Mouse (Mus musculus) forebrain, embryonic 11.5 days (tissue): ENCODE results near the gene Ovol3. TPM values are rescaled to one million over a fixed set of nuclear protein-coding genes. Genes with fewer than 3 reads are reported as not detected.
"Not testable (repeated sequence)": the region's sequence is repeated elsewhere in the genome, so short reads cannot be mapped to it uniquely, and the experiment has no call there.

Experiments
- ATAC-seq: fragments of 200-750 bp; cut with Nextera tagmentation; replicated peaks from 2 replicates; pipeline ENCODE4 v1.8.0; 2017; ENCODE audit warnings: moderate TSS enrichment; ENCODE audit not compliant: low FRiP score
- DNase-seq: peaks from one replicate; pipeline ENCODE4 v3.0.0-alpha.2; 2017; ENCODE audit warnings: low spot score
- H3K27ac ChIP-seq: fragments of 300-500 bp; sonication (generic); 2 replicates; pipeline ENCODE4 v1.5.1; 2014; ENCODE audit warnings: low read depth, low read length
- H3K27me3 ChIP-seq: fragments of 300-500 bp; sonication (generic); 2 replicates; pipeline ENCODE4 v1.6.1; 2014; ENCODE audit warnings: mild to moderate bottlenecking, low read length, mixed read lengths; ENCODE audit not compliant: control insufficient read depth, insufficient read depth
- H3K36me3 ChIP-seq: fragments of 300-500 bp; sonication (generic); 2 replicates; pipeline ENCODE4 v1.6.1; 2014; ENCODE audit warnings: mild to moderate bottlenecking, low read length, moderate library complexity, mixed read lengths; ENCODE audit not compliant: control insufficient read depth, insufficient read depth
- H3K4me1 ChIP-seq: fragments of 300-500 bp; sonication (generic); replicated peaks from 2 replicates; pipeline ENCODE4 v1.6.1; 2014; ENCODE audit warnings: low read length, mixed read lengths; ENCODE audit not compliant: control insufficient read depth, insufficient read depth
- H3K4me2 ChIP-seq: fragments of 300-500 bp; sonication (generic); 2 replicates; pipeline ENCODE4 v1.6.1; 2014; ENCODE audit warnings: low read depth, mild to moderate bottlenecking, low read length, moderate library complexity, mixed read lengths; ENCODE audit not compliant: severe bottlenecking
- H3K4me3 ChIP-seq: fragments of 300-500 bp; sonication (generic); 2 replicates; pipeline ENCODE4 v1.5.1; 2014; ENCODE audit warnings: low read depth, low read length
- H3K9ac ChIP-seq: fragments of 300-500 bp; sonication (generic); 2 replicates; pipeline ENCODE4 v1.6.1; 2014; ENCODE audit warnings: low read length
- H3K9me3 ChIP-seq: fragments of 300-500 bp; sonication (generic); 2 replicates; pipeline ENCODE4 v1.6.1; 2016; ENCODE audit warnings: low read length, mixed read lengths; ENCODE audit not compliant: control insufficient read depth
- WGBS: fragments of 180-500 bp; shearing (Covaris S2); extraction: QIAGEN DNeasy Blood & Tissue Kit; methylation state at CpG from one replicate; pipeline ENCODE4 v1.1.7; 2014; 5-methylcytosine and 5-hydroxymethylcytosine counted together
- polyA plus RNA-seq: library from polyadenylated mRNA; unstranded; fragments of >200 nt; fragmentation: Nextera tagmentation; extraction: Ambion mirVana; gene quantifications from 2 replicates; pipeline ENCODE4 v1.2.1, GENCODE M21; 2014

Ovol3 gene
- polyA plus RNA-seq, 1 experiment from 2014 or later: not detected

GRCm38 (mm10) chr7:30204380-30204779, 31.1 kb downstream of the Ovol3 start:
- no peak overlapping the region for H3K4me3 ChIP-seq
- no peak for ATAC-seq
- no peak for DNase-seq
- H3K36me3 ChIP-seq: no peaks in the 10 kb centered on the region
- H3K27me3 ChIP-seq: no peaks in the 10 kb centered on the region
- no peak overlapping the region for H3K27ac ChIP-seq
- no peak overlapping the region for H3K4me2 ChIP-seq
- no peaks in the 10 kb centered on the region for H3K4me1 ChIP-seq
- WGBS: 42% methylated on average over 8 of the region's 8 CpGs
- no peak overlapping the region for H3K9ac ChIP-seq
- no peaks in the 10 kb centered on the region for H3K9me3 ChIP-seq

- DNase-seq (no peak), ATAC-seq (no peak)
- 84% methylated on average over 11 of the region's 11 CpGs for WGBS
Measured at GRCm38 (mm10) chr7:30202895-30203690, 32.4 kb downstream of the Ovol3 start.

GRCm38 (mm10) chr7:30200661-30201060, 34.9 kb downstream of the Ovol3 start:
- H3K4me2 ChIP-seq, H3K9me3 ChIP-seq, ATAC-seq, H3K27me3 ChIP-seq, H3K9ac ChIP-seq, DNase-seq, H3K36me3 ChIP-seq, H3K4me1 ChIP-seq, H3K4me3 ChIP-seq, H3K27ac ChIP-seq: not testable (repeated sequence)
- WGBS: 88% methylated on average over 5 of the region's 5 CpGs

More at GRCm38 (mm10) chr7:30202895-30203690, 32.4 kb downstream of the Ovol3 start:
- H3K4me2 ChIP-seq: no peak overlapping the region
- H3K27ac ChIP-seq: no peak overlapping the region
- no peaks in the 10 kb centered on the region for H3K9me3 ChIP-seq
- no peak overlapping the region for H3K9ac ChIP-seq
- H3K36me3 ChIP-seq: no peaks in the 10 kb centered on the region
- H3K4me3 ChIP-seq: no peak overlapping the region
- H3K4me1 ChIP-seq: no peaks in the 10 kb centered on the region
- H3K27me3 ChIP-seq: no peaks in the 10 kb centered on the region

- Histone ChIP-seq H3K9me3 (no peaks in the 10 kb centered on the region), H3K9ac (no peak overlapping the region), H3K4me1 (no peaks in the 10 kb centered on the region; the same call in 1 of the 2 replicates), H3K27me3 (no peaks in the 10 kb centered on the region), H3K4me3 (no peak overlapping the region), H3K36me3 (no peaks in the 10 kb centered on the region), H3K4me2 (no peak overlapping the region), H3K27ac (no peak overlapping the region)
- DNase-seq (no peak), ATAC-seq (no peak)
- 80% methylated on average over 5 of the region's 5 CpGs for WGBS
Measured at GRCm38 (mm10) chr7:30200200-30200599, 35.3 kb downstream of the Ovol3 start.

- Histone ChIP-seq H3K36me3 (no peaks in the 10 kb centered on the region), H3K4me3 (no peak overlapping the region), H3K27me3 (no peaks in the 10 kb centered on the region), H3K27ac (no peak overlapping the region), H3K4me2 (no peak overlapping the region), H3K9me3 (no peaks in the 10 kb centered on the region), H3K4me1 (no peaks in the 10 kb centered on the region; the same call in 1 of the 2 replicates), H3K9ac (no peak overlapping the region)
- ATAC-seq (no peak), DNase-seq (no peak)
- 79% methylated on average over 18 of the region's 18 CpGs for WGBS
Measured at GRCm38 (mm10) chr7:30199498-30200139, 35.9 kb downstream of the Ovol3 start.

GRCm38 (mm10) chr7:30198481-30198971, 37.0 kb downstream of the Ovol3 start, which contains the start of gene Capns1:
Capns1 (minus strand) TSS chr7:30198811.
- Histone ChIP-seq H3K4me2 (no peak within 1 kb of the TSS), H3K27me3 (no peaks in the 10 kb centered on the region), H3K36me3 (no peaks in the 10 kb centered on the region), H3K27ac (no peak within 1 kb of the TSS), H3K9ac (no peak within 1 kb of the TSS), H3K4me3 (no peak within 1 kb of the TSS), H3K4me1 (no peaks in the 10 kb centered on the region; the same call in 1 of the 2 replicates), H3K9me3 (no peaks in the 10 kb centered on the region)
- DNase-seq (peak; percentile 80), ATAC-seq (no peak; the same call in 1 of the 2 replicates)
- WGBS: 10% methylated on average over 8 of the region's 8 CpGs

- H3K27me3 ChIP-seq: no peaks in the 10 kb centered on the region
- WGBS: 78% methylated on average over 5 of the region's 5 CpGs
- H3K4me1 ChIP-seq: peaks cover 8% of the 10 kb centered on the region; the same call in 1 of the 2 replicates
- no peak overlapping the region for H3K4me3 ChIP-seq
- no peaks in the 10 kb centered on the region for H3K9me3 ChIP-seq
- no peak for DNase-seq
- H3K9ac ChIP-seq: no peak overlapping the region
- no peak overlapping the region for H3K27ac ChIP-seq
- no peak for ATAC-seq
- no peaks in the 10 kb centered on the region for H3K36me3 ChIP-seq
- no peak overlapping the region for H3K4me2 ChIP-seq
Measured at GRCm38 (mm10) chr7:30197592-30198129, 37.9 kb downstream of the Ovol3 start.

GRCm38 (mm10) chr7:30196171-30196570, 39.4 kb downstream of the Ovol3 start:
- Histone ChIP-seq H3K27me3 (no peaks in the 10 kb centered on the region), H3K9ac (no peak overlapping the region), H3K4me1 (peaks cover 10% of the 10 kb centered on the region), H3K27ac (no peak overlapping the region), H3K9me3 (no peaks in the 10 kb centered on the region), H3K4me3 (no peak overlapping the region), H3K4me2 (no peak overlapping the region), H3K36me3 (no peaks in the 10 kb centered on the region)
- DNase-seq (no peak), ATAC-seq (no peak)
- 76% methylated on average over 6 of the region's 6 CpGs for WGBS
